Mouse (Mus musculus): ENCODE results near the gene Gm3239. TPM values are rescaled to one million over a fixed set of nuclear protein-coding genes. Genes with fewer than 3 reads are reported as not detected.
"Not testable (repeated sequence)": the region's sequence is repeated elsewhere in the genome, so short reads cannot be mapped to it uniquely, and the experiment has no call there.

Gm3239 gene
- total RNA-seq (2015) (not detected in 2 replicates), total RNA-seq (2017) (not detected in 2 replicates)

DNA sequence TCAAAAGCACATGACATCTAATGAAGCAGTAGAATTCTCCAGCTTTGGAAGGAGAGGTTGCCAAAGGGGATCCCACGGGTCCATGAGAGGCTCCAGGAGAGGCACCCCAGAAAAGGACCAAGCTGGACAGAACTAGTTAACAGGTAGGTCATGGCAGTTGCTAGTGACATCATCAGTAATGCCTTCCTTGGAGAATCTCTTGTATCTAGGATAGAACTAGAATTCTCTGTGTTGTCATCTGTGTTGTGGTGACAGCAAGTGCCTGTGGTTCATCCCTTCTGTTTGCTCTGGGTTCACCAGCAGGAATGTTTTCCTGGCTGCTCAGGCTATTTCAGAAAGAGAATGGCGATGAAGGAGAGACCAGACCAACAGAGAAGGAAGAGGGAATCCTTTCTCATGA is at the start of gene Gm3239:
TSS of gene Gm3239 (plus strand) at position 301 of the 400 bp plus-strand sequence.
- ATAC-seq (ENCODE audit: poor library complexity, severe bottlenecking), result not testable (repeated sequence)

DNA sequence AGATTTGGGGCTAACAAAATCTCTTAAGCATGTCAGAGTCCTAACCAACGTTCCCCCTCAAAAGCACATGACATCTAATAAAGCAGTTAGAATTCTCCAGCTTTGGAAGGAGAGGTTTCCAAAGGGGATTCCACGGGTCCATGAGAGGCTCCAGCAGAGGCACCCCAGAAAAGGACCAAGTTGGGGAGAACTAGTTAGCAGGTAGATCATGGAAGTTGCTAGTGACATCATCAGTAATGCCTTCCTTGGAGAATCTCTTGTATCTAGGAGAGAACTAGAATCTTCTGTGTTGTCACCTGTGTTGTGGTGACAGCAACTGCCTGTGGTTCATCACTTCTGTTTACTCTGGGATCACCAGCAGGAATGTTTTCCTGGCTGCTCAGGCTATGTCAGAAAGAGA is 31.9 kb upstream of the Gm3239 start, which contains the start of gene Gm8159:
TSS of gene Gm8159 (plus strand) at position 301 of the 400 bp plus-strand sequence.
- not testable (repeated sequence) for ATAC-seq (ENCODE audit: poor library complexity, severe bottlenecking)

DNA sequence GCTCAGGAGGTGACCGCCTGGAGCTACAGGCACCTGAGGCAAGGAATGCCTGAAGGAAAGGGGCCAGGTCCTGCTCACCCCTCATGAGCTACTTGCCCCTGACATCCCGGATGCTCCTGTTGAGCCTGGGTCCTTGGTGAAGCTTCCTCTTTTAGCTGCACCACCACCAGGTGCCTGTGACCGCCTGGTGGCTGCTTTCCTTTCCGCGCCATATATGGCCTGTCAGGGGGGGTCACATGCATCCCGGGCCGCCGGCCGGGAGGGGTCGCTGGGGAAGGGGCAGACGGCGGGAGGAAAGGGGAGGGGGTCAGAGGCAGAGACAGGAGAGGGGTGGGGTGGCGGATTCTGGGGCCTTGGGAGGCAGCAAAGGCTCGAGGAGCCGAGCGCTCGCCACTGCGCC is 14.7 kb upstream of the Gm3239 start:
- not testable (repeated sequence) for ATAC-seq (ENCODE audit: poor library complexity, severe bottlenecking)

GRCm38 (mm10) chr14:4650324-4650723 is 13.7 kb upstream of the Gm3239 start:
- not testable (repeated sequence) for ATAC-seq (ENCODE audit: poor library complexity, severe bottlenecking)

GRCm38 (mm10) chr14:4708938-4709337 is 44.9 kb downstream of the Gm3239 start, which contains the start of gene Gm7876:
Gene Gm7876, plus strand, starts transcription at chr14:4709238.
- not testable (repeated sequence) for ATAC-seq (ENCODE audit: poor library complexity, severe bottlenecking)

Other genes with a start within 250 kb of the Gm3239 start
- gene Gm3164, start 248.7 kb upstream of the Gm3239 start, total RNA-seq (2015), result not detected in 2 replicates
- gene Gm3164, start 248.7 kb upstream of the Gm3239 start, total RNA-seq (2017), result not detected in 2 replicates
- not detected in 2 replicates for gene Gm3173, start 233.2 kb upstream of the Gm3239 start, total RNA-seq (2015)
- gene Gm3173, start 233.2 kb upstream of the Gm3239 start, total RNA-seq (2017), result not detected in 2 replicates
- not detected in 2 replicates for gene Gm3182, start 182.4 kb upstream of the Gm3239 start, total RNA-seq (2015)
- not detected in 2 replicates for gene Gm3182, start 182.4 kb upstream of the Gm3239 start, total RNA-seq (2017)
- not detected in 2 replicates for gene Gm3047, start 108.8 kb upstream of the Gm3239 start, total RNA-seq (2015)
- gene Gm3047, start 108.8 kb upstream of the Gm3239 start, total RNA-seq (2017), result not detected in 2 replicates
- gene Gm8159, start 31.8 kb upstream of the Gm3239 start, total RNA-seq (2015), result not detected in 2 replicates
- not detected in 2 replicates for gene Gm8159, start 31.8 kb upstream of the Gm3239 start, total RNA-seq (2017)
- not detected in 2 replicates for gene Gm7876, start 45.0 kb downstream of the Gm3239 start, total RNA-seq (2015)
- gene Gm7876, start 45.0 kb downstream of the Gm3239 start, total RNA-seq (2017), result not detected in 2 replicates
- gene Gm3252, start 62.6 kb downstream of the Gm3239 start, total RNA-seq (2015), result not detected in 2 replicates
- not detected in 2 replicates for gene Gm3252, start 62.6 kb downstream of the Gm3239 start, total RNA-seq (2017)
- not detected in 2 replicates for gene Gm9602, start 112.1 kb downstream of the Gm3239 start, total RNA-seq (2015)
- not detected in 2 replicates for gene Gm9602, start 112.1 kb downstream of the Gm3239 start, total RNA-seq (2017)
- not detected in 2 replicates for gene Gm3269, start 173.9 kb downstream of the Gm3239 start, total RNA-seq (2015)
- gene Gm3269, start 173.9 kb downstream of the Gm3239 start, total RNA-seq (2017), result not detected in 2 replicates
- gene Gm3264, start 191.4 kb downstream of the Gm3239 start, total RNA-seq (2015), result not detected in 2 replicates
- gene Gm3264, start 191.4 kb downstream of the Gm3239 start, total RNA-seq (2017), result not detected in 2 replicates
- gene Gm3278, start 228.2 kb downstream of the Gm3239 start, total RNA-seq (2015), result not detected in 2 replicates
- not detected in 2 replicates for gene Gm3278, start 228.2 kb downstream of the Gm3239 start, total RNA-seq (2017)

All from megakaryocyte, adult 5-6 weeks (primary cell).